Mouse (Mus musculus): Measurements from ENCODE around the gene Tnfrsf14. TPM values are rescaled to one million over a fixed set of nuclear protein-coding genes. Genes with fewer than 3 reads are reported as not detected.

Tnfrsf14 gene
- 0.33 and 0.54 TPM in 2 replicates for polyA plus RNA-seq (2015; fragmentation: Nextera tagmentation; extraction: Ambion mirVana)

DNA sequence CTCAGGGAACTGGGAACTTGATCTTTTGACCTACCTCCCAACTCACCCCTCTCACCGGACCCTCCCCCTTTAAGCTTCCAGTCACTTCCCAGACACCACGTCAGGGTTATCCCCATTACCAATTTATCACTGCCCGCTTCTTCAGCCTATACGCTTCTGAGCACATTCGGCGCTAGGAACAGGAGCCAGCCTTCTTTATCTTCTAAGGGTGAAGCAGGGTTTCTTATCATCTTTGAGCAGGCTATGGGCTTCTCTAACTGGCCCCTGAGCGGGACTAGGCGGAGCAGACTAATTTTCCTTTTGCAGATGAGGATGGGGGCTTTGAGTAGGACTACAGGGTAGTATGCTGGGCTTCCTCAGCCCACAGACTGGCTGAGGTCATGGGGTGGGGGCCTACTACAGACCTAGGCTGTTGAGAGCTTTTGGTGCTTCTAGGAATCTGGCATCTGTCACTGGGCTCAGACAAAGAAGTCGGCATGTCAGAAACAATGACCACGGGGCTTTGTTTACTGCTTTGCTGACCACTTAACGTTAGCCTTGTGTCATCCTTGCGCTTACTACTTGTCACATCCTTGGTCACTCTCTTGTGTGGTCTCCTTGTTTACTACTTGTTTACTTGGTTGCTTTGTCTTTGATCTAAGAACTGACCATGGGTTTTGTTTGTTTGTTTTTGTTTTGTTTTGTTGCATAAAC lies at the start of gene Tnfrsf14:
TSS of gene Tnfrsf14 (minus strand) at position 169 of the 693 bp plus-strand sequence.

DNA sequence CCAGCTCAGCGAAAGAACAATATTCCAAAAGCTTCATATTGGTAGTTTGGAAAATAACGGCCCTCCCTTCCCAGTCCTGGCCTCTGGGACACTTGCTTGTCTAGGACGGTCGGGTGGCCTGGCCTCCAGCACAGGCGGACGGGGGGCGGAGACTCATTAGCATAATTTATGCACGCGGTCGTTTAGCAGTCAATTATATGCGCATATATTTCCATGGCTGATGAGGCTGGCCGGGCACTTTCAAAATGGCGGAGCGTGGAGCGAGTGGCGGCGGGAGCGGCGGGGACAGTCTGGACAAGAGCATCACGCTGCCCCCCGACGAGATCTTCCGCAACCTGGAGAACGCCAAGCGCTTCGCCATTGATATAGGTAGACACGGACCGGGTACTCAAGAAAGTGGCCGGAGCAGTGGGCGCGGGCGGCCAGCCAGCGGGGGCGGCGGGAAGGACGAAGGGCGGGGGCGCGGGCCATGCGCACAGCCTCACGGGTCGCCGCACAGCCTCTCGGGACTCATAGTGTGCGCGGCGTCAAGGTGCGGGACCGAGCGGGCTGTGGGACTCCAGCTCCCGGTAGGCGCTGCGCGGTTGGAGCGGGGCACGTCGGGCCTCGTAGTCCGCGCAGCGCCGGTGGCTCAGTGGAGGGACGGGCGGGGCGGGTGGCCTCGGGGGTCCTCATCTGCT lies 35.7 kb upstream of the Tnfrsf14 start, which contains the start of gene Pank4:
TSS of gene Pank4 (plus strand) at position 223 of the 680 bp plus-strand sequence.

DNA sequence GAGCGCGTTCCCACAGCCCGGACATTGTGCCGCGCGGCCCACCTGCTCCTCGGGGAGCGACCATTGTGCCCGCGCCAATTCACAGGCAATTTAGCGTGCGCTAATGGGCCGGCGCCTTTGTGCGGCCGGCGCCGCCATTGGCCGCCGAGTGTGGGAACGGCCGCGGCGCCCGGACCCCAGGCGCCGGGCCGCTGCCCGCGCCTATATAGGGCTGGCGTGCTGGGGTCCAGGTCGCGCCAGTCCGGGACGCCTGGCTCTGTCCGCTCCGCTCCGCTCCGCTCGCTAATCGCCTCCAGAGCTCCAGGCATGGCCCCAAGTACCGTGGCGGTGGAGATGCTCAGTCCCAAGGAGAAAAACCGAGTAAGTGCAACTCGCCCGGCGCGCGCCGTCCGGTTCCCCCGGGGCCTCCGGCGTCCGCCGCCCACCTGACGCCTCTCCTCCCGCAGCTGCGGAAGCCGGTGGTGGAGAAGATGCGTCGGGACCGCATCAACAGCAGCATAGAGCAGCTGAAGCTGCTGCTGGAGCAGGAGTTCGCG lies 32.4 kb upstream of the Tnfrsf14 start, which contains the start of gene Hes5:
TSS of gene Hes5 (plus strand) at position 234 of the 536 bp plus-strand sequence.

DNA sequence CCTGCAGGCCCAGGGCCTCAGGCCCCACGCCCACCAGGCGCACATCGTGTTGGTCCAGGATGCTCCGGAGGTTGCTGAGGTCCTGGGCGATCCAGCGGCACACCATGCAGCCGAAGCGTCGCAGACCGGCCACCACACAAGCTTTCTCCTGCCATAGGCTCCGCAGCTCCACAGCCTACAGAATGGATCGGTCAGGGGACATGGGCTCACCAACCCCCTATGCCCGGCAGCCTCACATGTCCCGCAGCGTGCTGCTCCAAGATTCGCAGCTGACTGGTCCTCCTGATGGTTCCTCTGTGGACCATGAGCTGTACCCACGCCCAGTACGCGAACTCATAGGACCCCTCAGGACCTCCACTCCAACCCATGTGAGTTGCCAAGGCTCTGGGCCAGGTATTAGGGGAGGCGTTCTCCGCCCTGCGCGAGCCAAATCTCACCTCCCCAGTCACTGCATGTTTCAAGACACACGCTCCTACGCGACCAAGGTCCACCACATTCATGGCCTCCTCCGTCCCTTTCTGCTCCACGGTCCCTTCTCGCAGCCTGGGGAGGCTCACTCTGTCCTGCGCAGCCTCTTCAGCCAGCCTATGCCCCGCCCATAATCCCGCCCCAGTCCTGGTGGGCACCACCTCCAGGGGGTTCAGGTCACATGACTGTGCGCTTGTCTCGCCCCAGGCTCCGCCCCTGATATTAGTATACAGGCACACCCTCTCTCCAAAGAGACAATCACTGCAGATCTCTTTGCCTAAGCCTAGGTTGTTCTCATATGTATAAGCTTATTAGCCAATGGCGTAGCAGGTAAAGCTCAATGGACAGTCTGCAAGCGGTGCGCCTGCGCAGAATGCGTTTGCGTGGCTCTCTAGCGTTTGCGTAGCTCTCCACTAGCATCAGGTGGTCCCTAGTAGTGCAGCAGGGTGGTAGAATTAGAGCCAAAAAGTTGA lies 29.6 kb downstream of the Tnfrsf14 start, which contains the start of gene Fam213b:
TSS of gene Fam213b (minus strand) at position 630 of the 941 bp plus-strand sequence.

Other genes starting within 250 kb of the Tnfrsf14 start
- 3.0 and 3.8 TPM in 2 replicates for gene Ttc34, start 91.1 kb downstream of the Tnfrsf14 start, polyA plus RNA-seq (2015; fragmentation: Nextera tagmentation; extraction: Ambion mirVana)
- 0.57 and 1.1 TPM in 2 replicates for gene Mmel1, start 59.0 kb downstream of the Tnfrsf14 start, polyA plus RNA-seq (2015; fragmentation: Nextera tagmentation; extraction: Ambion mirVana)
- 90.3 and 99.4 TPM in 2 replicates for gene Fam213b, start 29.4 kb downstream of the Tnfrsf14 start, polyA plus RNA-seq (2015; fragmentation: Nextera tagmentation; extraction: Ambion mirVana)
- gene Hes5, start 32.4 kb upstream of the Tnfrsf14 start, polyA plus RNA-seq (2015; fragmentation: Nextera tagmentation; extraction: Ambion mirVana) = 117 and 132 TPM in 2 replicates
- gene Pank4, start 35.6 kb upstream of the Tnfrsf14 start, polyA plus RNA-seq (2015; fragmentation: Nextera tagmentation; extraction: Ambion mirVana) = 28.6 and 29.7 TPM in 2 replicates
- 12.6 and 15.3 TPM in 2 replicates for gene Plch2, start 128.2 kb upstream of the Tnfrsf14 start, polyA plus RNA-seq (2015; fragmentation: Nextera tagmentation; extraction: Ambion mirVana)
- gene Pex10, start 138.5 kb upstream of the Tnfrsf14 start, polyA plus RNA-seq (2015; fragmentation: Nextera tagmentation; extraction: Ambion mirVana) = 16.2 and 19.1 TPM in 2 replicates
- gene Rer1, start 157.8 kb upstream of the Tnfrsf14 start, polyA plus RNA-seq (2015; fragmentation: Nextera tagmentation; extraction: Ambion mirVana) = 128 and 140 TPM in 2 replicates
- 6.7 and 7.2 TPM in 2 replicates for gene Morn1, start 158.0 kb upstream of the Tnfrsf14 start, polyA plus RNA-seq (2015; fragmentation: Nextera tagmentation; extraction: Ambion mirVana)